Mouse (Mus musculus): ENCODE measurements at regions not wholly inside any gene's neighbourhood (a gene's known extent, or its start where the extent isn't known, plus 50 kb on each side); places are given as distances from the start of the nearest gene placed in this dataset.
A peak's percentile ranks its signal among the peaks of the same experiment; 100 is the strongest.

DNA sequence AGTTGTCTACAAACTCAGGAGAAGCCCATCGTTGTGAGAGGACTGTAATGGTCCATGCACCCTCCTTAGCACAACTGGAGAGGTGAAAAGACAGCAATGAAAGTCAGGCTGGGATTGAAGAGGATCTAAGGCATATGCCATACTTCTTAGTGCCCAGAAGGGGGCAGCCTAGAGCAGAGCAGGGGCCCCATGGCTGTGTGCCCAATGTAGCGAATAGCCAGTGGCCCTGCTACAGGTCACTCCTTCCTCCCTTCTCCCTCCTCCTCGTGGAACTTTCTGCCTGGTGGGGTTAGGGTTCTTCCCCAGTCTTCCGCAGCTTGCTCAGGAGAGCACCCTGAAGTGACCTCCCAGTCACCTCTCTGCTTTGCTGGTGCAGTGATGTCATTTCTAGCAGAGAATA lies 131.8 kb upstream of the Topaz1 start:
- TF ChIP-seq POLR2A (IDR thresholded peaks at IDR 0.05; ENCODE audit: borderline replicate concordance, extremely low read depth, insufficient read depth, insufficient read length, poor library complexity, severe bottlenecking) = no peak
- peak; percentile 78 for TF ChIP-seq CTCF (IDR thresholded peaks at IDR 0.05; ENCODE audit: borderline replicate concordance, extremely low read depth, insufficient read depth, insufficient read length)
